Mouse (Mus musculus): ENCODE data around the gene Tnfsf13.

Gene Tnfsf13

DNA sequence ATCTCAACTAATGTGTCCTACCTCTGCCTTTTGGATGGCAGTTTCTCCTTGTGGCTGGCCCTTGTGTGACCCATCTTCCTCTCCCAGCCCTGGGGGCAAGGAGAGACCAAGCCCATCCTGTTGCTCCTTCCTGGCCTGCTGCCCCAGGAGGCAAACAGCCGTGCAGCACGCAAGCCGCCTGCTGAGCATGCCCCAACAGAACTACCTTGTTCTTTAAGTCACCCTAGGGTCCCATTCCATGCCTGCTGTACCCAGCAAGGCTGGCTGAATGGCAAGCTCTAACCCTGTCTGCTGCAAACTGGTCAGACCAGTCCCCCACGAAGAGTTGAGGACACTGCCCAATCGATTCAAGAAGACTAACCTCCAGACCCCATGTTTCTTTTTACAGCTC, 29.5 kb downstream of the Tnfsf13 start:
- CTCF ChIA-PET, result interaction anchor here (0.6 kb wide), 1 partner anchor 25 kb away, joined by 5 read pairs; no protein-coding TSS in a partner anchor

DNA sequence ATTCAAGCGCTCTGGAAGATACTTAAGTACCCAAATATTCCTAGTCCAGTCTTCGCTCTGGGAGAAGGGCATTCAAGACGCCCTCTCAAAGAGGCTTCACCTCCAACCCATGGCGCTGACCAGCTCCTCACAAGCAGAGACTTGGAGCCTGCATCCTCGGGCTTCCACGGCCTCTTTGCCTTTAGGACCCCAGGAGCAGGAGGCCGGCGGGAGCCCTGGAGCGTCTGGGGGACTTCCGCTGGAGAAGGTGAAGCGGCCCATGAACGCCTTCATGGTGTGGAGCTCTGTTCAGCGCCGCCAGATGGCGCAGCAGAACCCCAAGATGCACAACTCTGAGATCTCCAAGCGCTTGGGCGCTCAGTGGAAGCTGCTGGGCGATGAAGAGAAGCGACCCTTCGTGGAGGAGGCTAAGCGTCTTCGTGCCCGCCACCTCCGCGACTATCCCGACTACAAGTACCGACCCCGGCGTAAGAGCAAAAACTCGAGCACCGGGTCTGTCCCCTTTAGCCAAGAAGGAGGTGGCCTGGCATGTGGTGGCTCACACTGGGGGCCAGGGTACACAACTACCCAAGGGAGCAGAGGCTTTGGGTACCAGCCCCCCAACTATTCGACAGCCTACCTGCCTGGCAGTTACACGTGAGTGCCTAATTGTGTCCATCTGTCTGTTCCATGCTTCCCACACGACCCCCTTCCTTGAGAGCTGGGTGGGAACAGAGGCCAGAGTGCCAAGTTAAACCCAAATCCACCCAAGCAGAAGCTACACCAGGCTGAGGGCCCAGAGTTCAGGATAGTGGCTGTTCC, 30.1 kb downstream of the Tnfsf13 start, which contains the start of gene Sox15:
Sox15 (plus strand) TSS at position 51 of the 801 bp plus-strand sequence.
- CTCF ChIA-PET, result interaction anchor here (0.6 kb wide), 1 partner anchor 194 kb away, joined by 6 read pairs; no protein-coding TSS in a partner anchor

DNA sequence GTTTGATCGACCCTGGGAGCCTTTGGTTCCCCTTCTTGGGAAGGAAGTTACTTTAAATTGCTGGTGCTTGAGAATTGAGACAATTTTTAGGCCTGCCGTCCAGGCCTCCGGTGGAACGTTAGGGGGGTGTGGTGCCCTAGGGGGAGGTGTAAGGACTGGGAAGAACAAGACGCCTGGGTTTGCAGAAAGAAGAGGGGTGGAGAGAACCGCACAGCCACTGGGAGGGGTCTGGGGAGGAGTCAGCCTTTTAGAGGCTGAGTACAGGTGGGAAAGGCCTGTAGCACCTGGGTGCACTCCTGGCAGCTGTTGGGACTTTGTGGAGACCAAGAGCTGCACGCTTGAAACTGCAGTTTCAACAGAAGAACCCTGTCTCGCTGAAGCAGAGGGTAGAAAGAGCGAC, 30.8 kb downstream of the Tnfsf13 start:
- CTCF ChIA-PET, result interaction anchor here (0.6 kb wide), 1 partner anchor 193 kb away, joined by 6 read pairs; no protein-coding TSS in a partner anchor

DNA sequence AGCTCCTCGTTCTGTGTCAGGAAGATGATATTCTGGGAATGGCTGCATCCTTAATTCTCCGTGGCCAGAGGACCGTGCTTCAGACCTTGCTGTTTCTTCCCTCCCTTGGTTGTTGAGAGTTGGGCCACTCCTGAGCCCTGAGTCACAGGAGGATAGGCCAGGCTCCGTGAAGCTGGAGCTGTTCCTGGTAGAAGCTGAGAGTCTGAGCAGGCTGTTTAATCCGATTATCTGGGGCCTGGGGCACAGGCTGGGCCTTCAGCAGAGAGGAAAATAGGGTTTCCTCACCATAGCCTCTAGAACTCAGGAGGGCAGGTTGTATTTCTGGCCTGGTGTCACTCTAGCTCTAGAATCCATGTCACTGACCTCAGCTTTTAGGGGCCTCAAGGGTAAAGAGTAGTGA, 32.2 kb downstream of the Tnfsf13 start:
- CTCF ChIA-PET, result interaction anchor here (0.6 kb wide), 1 partner anchor 157 kb away, joined by 8 read pairs; no protein-coding TSS in a partner anchor

DNA sequence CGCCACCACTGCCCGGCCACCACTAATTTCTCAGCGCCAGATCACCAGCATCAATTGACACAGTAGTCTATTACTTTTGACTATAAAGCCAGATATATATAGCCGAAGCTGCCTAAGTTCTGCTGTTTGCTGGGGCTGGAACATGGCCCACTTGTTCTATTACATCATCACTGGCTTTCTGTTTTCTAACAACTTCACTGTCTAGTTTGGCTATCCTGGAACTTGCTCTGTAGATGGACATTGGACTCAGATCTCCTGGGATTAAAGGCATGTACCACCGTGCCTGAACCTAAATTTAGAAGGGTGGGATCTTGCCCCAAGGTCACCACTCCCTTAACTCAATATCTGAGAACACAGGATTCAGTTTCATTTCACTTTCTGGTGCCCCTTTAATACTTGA, 39.7 kb downstream of the Tnfsf13 start:
- CTCF ChIA-PET, result no interaction called here

DNA sequence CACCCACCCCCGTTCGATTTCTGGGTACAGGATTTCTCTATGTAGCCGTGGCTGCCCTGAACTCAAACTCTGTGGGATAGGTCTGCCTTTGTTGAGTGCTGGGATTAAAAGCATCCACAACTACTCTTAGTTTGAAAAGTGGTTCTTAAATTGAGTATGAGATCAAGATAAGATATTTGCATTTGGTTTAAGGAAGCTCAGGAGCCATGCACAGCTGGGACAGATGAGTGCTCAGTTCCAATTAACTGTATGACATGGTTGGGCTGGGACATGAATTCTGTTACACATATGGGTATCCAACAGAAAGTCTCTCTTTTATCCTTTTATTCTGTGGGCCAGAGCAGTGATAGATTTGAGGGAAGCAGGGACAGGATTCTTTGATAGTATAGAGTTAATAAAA, 50.1 kb downstream of the Tnfsf13 start:
- CTCF ChIA-PET, result no interaction called here

DNA sequence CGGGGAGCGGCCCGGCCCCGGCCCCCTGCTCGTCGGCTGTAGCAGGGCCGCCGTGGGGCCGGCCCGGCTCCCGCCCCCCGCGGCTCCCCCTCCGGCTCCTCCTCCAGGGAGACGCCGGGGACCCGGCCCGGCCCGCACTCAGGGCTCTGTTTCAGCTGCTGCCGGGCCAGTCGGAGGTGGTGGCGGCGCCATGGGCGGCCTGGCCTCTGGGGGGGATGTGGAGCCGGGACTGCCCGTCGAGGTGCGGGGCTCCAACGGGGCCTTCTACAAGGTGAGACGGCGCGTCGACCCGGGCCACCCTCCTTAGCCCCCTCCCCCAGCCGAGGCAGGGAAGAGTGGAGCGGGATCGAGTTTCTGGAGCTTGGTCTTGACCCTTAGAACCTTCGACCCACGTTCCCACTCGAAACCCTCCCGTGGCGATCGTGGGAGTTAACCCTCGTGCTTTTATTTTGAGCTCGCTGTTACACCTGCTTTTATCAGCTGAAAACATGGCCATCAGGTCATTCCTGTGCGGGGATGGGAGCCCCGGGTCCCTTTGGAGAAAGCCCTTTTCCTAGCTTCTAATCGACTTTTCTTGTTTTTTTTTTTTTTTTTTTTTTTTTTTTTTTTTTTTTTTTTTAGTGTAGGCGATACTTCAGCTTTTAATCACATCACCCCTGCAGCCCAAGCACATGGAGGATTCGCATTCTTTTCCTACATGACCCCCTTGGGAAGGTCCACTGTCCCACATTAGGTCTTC, 52.3 kb downstream of the Tnfsf13 start:
- CTCF ChIA-PET, result interaction anchor here (0.6 to 0.8 kb wide), 2 partner anchors 25 to 385 kb away, joined by 3 read pairs; no protein-coding TSS in a partner anchor

Measured in spleen, embryonic (tissue).